Mouse (Mus musculus): ENCODE measurements around the gene Rsph3a. TPM values are rescaled to one million over a fixed set of nuclear protein-coding genes. Genes with fewer than 3 reads are reported as not detected.
A peak's percentile ranks its signal among the peaks of the same experiment; 100 is the strongest.
"Not testable (repeated sequence)": the region's sequence is repeated elsewhere in the genome, so short reads cannot be mapped to it uniquely, and the experiment has no call there.

Gene Rsph3a
- polyA plus RNA-seq (2014; fragmentation: Nextera tagmentation; extraction: Ambion mirVana), result 51.7 and 60.0 TPM in 2 replicates

GRCm38 (mm10) chr17:7945117-7946052 is at the start of gene Rsph3a:
TSS of gene Rsph3a (plus strand) at chr17:7945614.
- WGBS (ENCODE audit: insufficient replicate concordance), result 3% methylated on average over 58 of the region's 58 CpGs
- peak; percentile 98 for ATAC-seq (replicated peaks; ENCODE audit: insufficient number of reproducible peaks, low FRiP score, low TSS enrichment)
- H3K9me3 ChIP-seq (replicated peaks; ENCODE audit: control insufficient read depth, low read length); H3K4me1 ChIP-seq (ENCODE audit: control insufficient read depth, insufficient read depth, low read length); H3K27me3 ChIP-seq (ENCODE audit: control insufficient read depth, insufficient read depth, low read length); H3K36me3 ChIP-seq (ENCODE audit: control insufficient read depth, insufficient read depth, low read length): not testable (repeated sequence)
- peak within 1 kb of the TSS; percentile 94 for H3K27ac ChIP-seq (ENCODE audit: low read depth, low read length)
- H3K4me3 ChIP-seq (ENCODE audit: low read depth, low read length), result peak within 1 kb of the TSS; percentile 55
- H3K9ac ChIP-seq (ENCODE audit: low read depth, low read length), result peak within 1 kb of the TSS; percentile 72
- peak within 1 kb of the TSS; percentile 68 for H3K4me2 ChIP-seq

GRCm38 (mm10) chr17:7896047-7896635 is 49.3 kb upstream of the Rsph3a start:
- no peaks in the 10 kb centered on the region for H3K36me3 ChIP-seq (ENCODE audit: control insufficient read depth, insufficient read depth, low read length)
- H3K27ac ChIP-seq (ENCODE audit: low read depth, low read length), result no peak overlapping the region
- H3K4me1 ChIP-seq (ENCODE audit: control insufficient read depth, insufficient read depth, low read length), result no peaks in the 10 kb centered on the region
- H3K4me3 ChIP-seq (ENCODE audit: low read depth, low read length), result no peak overlapping the region
- no peaks in the 10 kb centered on the region for H3K9me3 ChIP-seq (replicated peaks; ENCODE audit: control insufficient read depth, low read length)
- 69% methylated on average over 10 of the region's 10 CpGs for WGBS (ENCODE audit: insufficient replicate concordance)
- H3K4me2 ChIP-seq, result no peak overlapping the region
- no peak for ATAC-seq (replicated peaks; ENCODE audit: insufficient number of reproducible peaks, low FRiP score, low TSS enrichment)
- no peak overlapping the region for H3K9ac ChIP-seq (ENCODE audit: low read depth, low read length)
- no peaks in the 10 kb centered on the region for H3K27me3 ChIP-seq (ENCODE audit: control insufficient read depth, insufficient read depth, low read length)

- Histone ChIP-seq H3K4me3 (ENCODE audit: low read depth, low read length) (no peak overlapping the region), H3K4me1 (ENCODE audit: control insufficient read depth, insufficient read depth, low read length) (no peaks in the 10 kb centered on the region), H3K4me2 (no peak overlapping the region), H3K27me3 (ENCODE audit: control insufficient read depth, insufficient read depth, low read length) (no peaks in the 10 kb centered on the region), H3K27ac (ENCODE audit: low read depth, low read length) (no peak overlapping the region), H3K9ac (ENCODE audit: low read depth, low read length) (no peak overlapping the region), H3K9me3 (replicated peaks; ENCODE audit: control insufficient read depth, low read length) (no peaks in the 10 kb centered on the region), H3K36me3 (ENCODE audit: control insufficient read depth, insufficient read depth, low read length) (no peaks in the 10 kb centered on the region)
- WGBS (ENCODE audit: insufficient replicate concordance), result 75% methylated on average over 11 of the region's 11 CpGs
- no peak for ATAC-seq (replicated peaks; ENCODE audit: insufficient number of reproducible peaks, low FRiP score, low TSS enrichment)
Measured at GRCm38 (mm10) chr17:7897120-7897519, 48.3 kb upstream of the Rsph3a start.

GRCm38 (mm10) chr17:7897756-7898155 is 47.7 kb upstream of the Rsph3a start:
- Histone ChIP-seq H3K4me1 (ENCODE audit: control insufficient read depth, insufficient read depth, low read length) (no peaks in the 10 kb centered on the region), H3K27ac (ENCODE audit: low read depth, low read length) (no peak overlapping the region), H3K9ac (ENCODE audit: low read depth, low read length) (no peak overlapping the region), H3K36me3 (ENCODE audit: control insufficient read depth, insufficient read depth, low read length) (no peaks in the 10 kb centered on the region), H3K4me3 (ENCODE audit: low read depth, low read length) (no peak overlapping the region), H3K4me2 (no peak overlapping the region), H3K27me3 (ENCODE audit: control insufficient read depth, insufficient read depth, low read length) (no peaks in the 10 kb centered on the region), H3K9me3 (replicated peaks; ENCODE audit: control insufficient read depth, low read length) (no peaks in the 10 kb centered on the region)
- WGBS (ENCODE audit: insufficient replicate concordance), result 80% methylated on average over 4 of the region's 4 CpGs
- no peak for ATAC-seq (replicated peaks; ENCODE audit: insufficient number of reproducible peaks, low FRiP score, low TSS enrichment)

- Histone ChIP-seq H3K27ac (ENCODE audit: low read depth, low read length) (no peak overlapping the region), H3K36me3 (ENCODE audit: control insufficient read depth, insufficient read depth, low read length) (no peaks in the 10 kb centered on the region), H3K9me3 (replicated peaks; ENCODE audit: control insufficient read depth, low read length) (no peaks in the 10 kb centered on the region), H3K9ac (ENCODE audit: low read depth, low read length) (no peak overlapping the region), H3K4me2 (no peak overlapping the region), H3K4me3 (ENCODE audit: low read depth, low read length) (no peak overlapping the region), H3K27me3 (ENCODE audit: control insufficient read depth, insufficient read depth, low read length) (no peaks in the 10 kb centered on the region), H3K4me1 (ENCODE audit: control insufficient read depth, insufficient read depth, low read length) (no peaks in the 10 kb centered on the region)
- WGBS (ENCODE audit: insufficient replicate concordance), result 65% methylated on average over 6 of the region's 6 CpGs
- ATAC-seq (replicated peaks; ENCODE audit: insufficient number of reproducible peaks, low FRiP score, low TSS enrichment), result no peak
Measured at GRCm38 (mm10) chr17:7899233-7899632, 46.2 kb upstream of the Rsph3a start.

- WGBS (ENCODE audit: insufficient replicate concordance), result 77% methylated on average over 4 of the region's 4 CpGs
- no peak overlapping the region for H3K27ac ChIP-seq (ENCODE audit: low read depth, low read length)
Measured at GRCm38 (mm10) chr17:7899961-7900360, 45.5 kb upstream of the Rsph3a start.

GRCm38 (mm10) chr17:7901536-7901935 is 43.9 kb upstream of the Rsph3a start:
- no peak overlapping the region for H3K4me3 ChIP-seq (ENCODE audit: low read depth, low read length)
- no peaks in the 10 kb centered on the region for H3K9me3 ChIP-seq (replicated peaks; ENCODE audit: control insufficient read depth, low read length)
- WGBS (ENCODE audit: insufficient replicate concordance), result 73% methylated on average over 2 of the region's 2 CpGs

More at GRCm38 (mm10) chr17:7899961-7900360, 45.5 kb upstream of the Rsph3a start:
- H3K27me3 ChIP-seq (ENCODE audit: control insufficient read depth, insufficient read depth, low read length), result no peaks in the 10 kb centered on the region
- H3K36me3 ChIP-seq (ENCODE audit: control insufficient read depth, insufficient read depth, low read length), result no peaks in the 10 kb centered on the region
- H3K9me3 ChIP-seq (replicated peaks; ENCODE audit: control insufficient read depth, low read length), result no peaks in the 10 kb centered on the region
- H3K4me1 ChIP-seq (ENCODE audit: control insufficient read depth, insufficient read depth, low read length), result no peaks in the 10 kb centered on the region
- ATAC-seq (replicated peaks; ENCODE audit: insufficient number of reproducible peaks, low FRiP score, low TSS enrichment), result no peak
- no peak overlapping the region for H3K4me2 ChIP-seq
- no peak overlapping the region for H3K9ac ChIP-seq (ENCODE audit: low read depth, low read length)
- H3K4me3 ChIP-seq (ENCODE audit: low read depth, low read length), result no peak overlapping the region

GRCm38 (mm10) chr17:7902362-7902761 is 43.1 kb upstream of the Rsph3a start:
- ATAC-seq (replicated peaks; ENCODE audit: insufficient number of reproducible peaks, low FRiP score, low TSS enrichment), result no peak
- H3K4me2 ChIP-seq, result no peak overlapping the region
- no peaks in the 10 kb centered on the region for H3K36me3 ChIP-seq (ENCODE audit: control insufficient read depth, insufficient read depth, low read length)
- H3K9ac ChIP-seq (ENCODE audit: low read depth, low read length), result no peak overlapping the region
- 82% methylated on average over 3 of the region's 3 CpGs for WGBS (ENCODE audit: insufficient replicate concordance)
- H3K9me3 ChIP-seq (replicated peaks; ENCODE audit: control insufficient read depth, low read length), result no peaks in the 10 kb centered on the region
- no peaks in the 10 kb centered on the region for H3K4me1 ChIP-seq (ENCODE audit: control insufficient read depth, insufficient read depth, low read length)
- H3K27ac ChIP-seq (ENCODE audit: low read depth, low read length), result no peak overlapping the region
- no peak overlapping the region for H3K4me3 ChIP-seq (ENCODE audit: low read depth, low read length)
- H3K27me3 ChIP-seq (ENCODE audit: control insufficient read depth, insufficient read depth, low read length), result no peaks in the 10 kb centered on the region

More at GRCm38 (mm10) chr17:7901536-7901935, 43.9 kb upstream of the Rsph3a start:
- Histone ChIP-seq H3K4me1 (ENCODE audit: control insufficient read depth, insufficient read depth, low read length) (no peaks in the 10 kb centered on the region), H3K4me2 (no peak overlapping the region), H3K36me3 (ENCODE audit: control insufficient read depth, insufficient read depth, low read length) (no peaks in the 10 kb centered on the region), H3K27ac (ENCODE audit: low read depth, low read length) (no peak overlapping the region), H3K27me3 (ENCODE audit: control insufficient read depth, insufficient read depth, low read length) (no peaks in the 10 kb centered on the region), H3K9ac (ENCODE audit: low read depth, low read length) (no peak overlapping the region)
- no peak for ATAC-seq (replicated peaks; ENCODE audit: insufficient number of reproducible peaks, low FRiP score, low TSS enrichment)

Measured in heart, embryonic 11.5 days (tissue).